Mouse (Mus musculus) ovary, adult 18-20 months (tissue): ENCODE results near the gene Zan.

Experiments
- DNase-seq: peaks from one replicate; pipeline ENCODE4 v3.0.0; 2022; ENCODE audit warnings: low spot score, mixed read lengths

Gene Zan

GRCm38 (mm10) chr5:137350205-137351057 lies 126.4 kb downstream of the Zan start:
- DNase-seq = no peak

- peak; percentile 95 for DNase-seq
Measured at GRCm38 (mm10) chr5:137349384-137350204, 127.3 kb downstream of the Zan start, which contains the start of gene Ephb4. Ephb4 (plus strand) TSS chr5:137350109.

- DNase-seq = peak; percentile 56
Measured at GRCm38 (mm10) chr5:137348482-137349383, 128.1 kb downstream of the Zan start.

- DNase-seq = no peak
Measured at GRCm38 (mm10) chr5:137347856-137348255, 129.0 kb downstream of the Zan start.

GRCm38 (mm10) chr5:137346983-137347382 lies 129.9 kb downstream of the Zan start:
- no peak for DNase-seq

- DNase-seq = no peak
Measured at GRCm38 (mm10) chr5:137346388-137346787, 130.5 kb downstream of the Zan start.

GRCm38 (mm10) chr5:137345821-137346220 lies 131.0 kb downstream of the Zan start:
- DNase-seq = no peak

GRCm38 (mm10) chr5:137343869-137344268 lies 133.0 kb downstream of the Zan start:
- DNase-seq = no peak

GRCm38 (mm10) chr5:137343412-137343811 lies 133.5 kb downstream of the Zan start:
- DNase-seq = no peak

- no peak for DNase-seq
Measured at GRCm38 (mm10) chr5:137342407-137343012, 134.4 kb downstream of the Zan start.

- no peak for DNase-seq
Measured at GRCm38 (mm10) chr5:137340222-137340621, 136.6 kb downstream of the Zan start.

GRCm38 (mm10) chr5:137339290-137339979 lies 137.4 kb downstream of the Zan start:
- DNase-seq = no peak

- DNase-seq = no peak
Measured at GRCm38 (mm10) chr5:137338663-137339289, 138.1 kb downstream of the Zan start.

GRCm38 (mm10) chr5:137338256-137338655 lies 138.6 kb downstream of the Zan start:
- DNase-seq = peak; percentile 91

GRCm38 (mm10) chr5:137337190-137337589 lies 139.7 kb downstream of the Zan start:
- DNase-seq = no peak

GRCm38 (mm10) chr5:137335066-137335465 lies 141.8 kb downstream of the Zan start:
- DNase-seq = no peak

- no peak for DNase-seq
Measured at GRCm38 (mm10) chr5:137334317-137334716, 142.5 kb downstream of the Zan start.

- DNase-seq = peak; percentile 87
Measured at GRCm38 (mm10) chr5:137333512-137334174, 143.2 kb downstream of the Zan start, which contains the start of gene Slc12a9. Slc12a9 (minus strand) TSS chr5:137333597.

GRCm38 (mm10) chr5:137332857-137333511 lies 143.9 kb downstream of the Zan start:
- no peak for DNase-seq
